Mouse (Mus musculus): ENCODE measurements around the gene Ptpro. TPM values are rescaled to one million over a fixed set of nuclear protein-coding genes. Genes with fewer than 3 reads are reported as not detected.
"Not testable (repeated sequence)": the region's sequence is repeated elsewhere in the genome, so short reads cannot be mapped to it uniquely, and the experiment has no call there.

Ptpro gene
- total RNA-seq, 1 experiment from 2014 or later: 0.96 TPM

GRCm38 (mm10) chr6:137386935-137387334, 134.8 kb downstream of the Ptpro start:
- peak; percentile 41 for DNase-seq

GRCm38 (mm10) chr6:137395075-137395474, 143.0 kb downstream of the Ptpro start:
- DNase-seq: no peak

DNA sequence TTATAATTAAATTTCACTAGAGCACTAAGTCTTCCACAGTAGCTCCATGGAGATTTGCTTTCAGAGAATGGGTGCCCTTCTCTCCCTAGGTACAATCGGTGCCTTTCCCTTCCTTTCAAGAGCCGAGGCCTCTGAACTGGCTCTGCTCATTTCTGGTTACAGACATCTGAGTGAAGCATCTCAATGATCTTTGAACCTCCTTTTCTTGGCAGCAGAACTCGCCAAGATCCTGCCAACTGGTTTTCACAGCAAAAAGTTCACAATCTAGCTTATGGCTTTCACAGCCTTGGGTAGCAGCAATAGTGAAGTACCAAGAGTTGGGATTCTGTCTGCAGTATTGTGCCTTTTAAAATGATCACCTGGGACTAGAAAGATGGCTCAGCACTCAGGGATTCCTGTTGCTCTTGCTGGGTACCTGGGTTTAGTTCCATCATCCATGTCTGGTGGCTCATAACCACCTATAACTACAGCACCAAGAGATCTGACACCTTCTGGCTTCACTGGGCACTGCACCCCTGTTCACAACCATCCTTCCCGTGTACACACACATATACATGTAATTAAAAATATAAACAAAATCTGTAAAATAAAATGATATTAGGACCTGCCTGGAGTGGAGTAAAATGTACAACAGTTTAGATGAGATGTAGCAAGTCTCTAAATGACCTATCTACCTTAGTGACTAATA, 144.1 kb downstream of the Ptpro start:
- DNase-seq: no peak

DNA sequence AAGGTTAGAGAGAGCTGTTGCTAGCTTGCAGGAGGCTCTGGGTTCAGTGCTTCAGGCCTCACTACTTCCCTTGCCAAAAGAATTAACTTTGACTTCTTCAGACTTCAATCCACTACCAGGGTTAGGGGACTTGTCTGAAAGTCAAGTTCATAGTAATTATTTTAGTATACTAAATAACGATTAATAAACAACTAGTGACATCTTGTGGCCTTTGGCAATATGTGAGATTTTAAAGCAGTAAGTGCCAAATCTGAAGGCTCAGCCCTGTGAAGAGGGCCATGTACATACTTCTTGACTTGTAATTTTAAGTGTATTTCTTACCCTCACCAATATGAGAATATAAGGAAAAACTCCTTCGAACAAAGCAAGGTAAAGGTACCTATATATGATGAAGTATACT, 145.2 kb downstream of the Ptpro start:
- no peak for DNase-seq

DNA sequence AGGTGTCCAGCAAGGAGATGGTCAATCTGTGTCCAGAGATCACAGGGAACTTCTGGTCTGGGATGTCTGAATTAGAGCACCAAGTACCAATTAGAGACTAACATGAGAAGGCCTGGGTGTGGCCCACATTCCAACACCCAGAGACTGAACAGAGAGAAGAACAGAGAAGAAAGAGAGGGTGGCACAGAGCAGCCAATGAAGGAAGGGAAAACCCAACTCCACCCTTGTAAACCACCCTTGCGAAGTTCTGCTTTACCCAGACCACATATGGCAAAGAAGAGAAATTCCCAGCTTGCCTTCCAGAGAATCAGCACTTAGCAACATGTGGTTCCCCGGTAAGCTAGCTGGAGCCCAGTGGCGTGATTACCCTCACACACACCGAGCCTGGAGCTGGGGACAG, 152.1 kb downstream of the Ptpro start:
- no peak for DNase-seq

DNA sequence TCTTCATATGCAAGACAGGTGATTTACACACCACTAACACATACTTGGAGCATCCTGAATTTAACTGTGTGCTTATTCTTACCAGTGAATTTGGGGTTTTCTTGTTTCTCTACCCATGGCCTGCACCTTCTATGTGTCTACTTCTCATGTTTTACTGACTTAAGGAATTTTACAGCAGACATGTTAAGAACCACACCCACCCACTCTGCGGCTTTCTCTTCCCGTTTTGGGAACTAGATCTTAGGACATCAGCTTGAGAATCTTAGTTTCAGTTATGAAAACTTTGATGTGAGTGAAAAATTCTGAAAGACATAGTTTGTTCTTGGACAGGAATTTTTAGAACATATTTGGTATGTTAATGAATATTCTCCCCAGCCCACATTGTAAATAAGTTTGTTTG, 153.6 kb downstream of the Ptpro start:
- DNase-seq: no peak

GRCm38 (mm10) chr6:137410510-137410909, 158.4 kb downstream of the Ptpro start:
- DNase-seq: no peak

DNA sequence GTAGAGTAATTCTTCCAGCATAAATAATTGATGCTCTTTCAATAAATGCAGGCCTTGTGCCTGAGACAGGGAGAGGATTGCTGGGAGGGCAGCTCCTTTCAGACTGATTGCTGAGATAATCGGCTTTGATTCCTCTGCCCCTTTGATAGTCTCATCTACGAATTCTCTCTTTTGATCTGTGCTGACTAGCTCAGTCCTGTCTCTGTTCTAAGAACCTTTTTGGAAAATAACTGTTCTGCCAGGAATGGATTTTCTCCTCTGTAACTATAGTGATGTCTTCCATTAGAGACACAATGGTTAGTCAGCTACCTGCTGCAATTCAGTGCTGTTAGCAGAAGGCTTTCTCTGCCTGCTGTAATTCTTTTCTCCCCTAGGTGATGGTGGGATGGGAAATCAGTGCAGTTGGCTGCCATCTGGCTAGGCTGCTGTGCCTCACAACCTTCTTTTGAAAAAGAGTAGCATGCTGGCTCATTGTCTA, 159.8 kb downstream of the Ptpro start:
- no peak for DNase-seq

DNA sequence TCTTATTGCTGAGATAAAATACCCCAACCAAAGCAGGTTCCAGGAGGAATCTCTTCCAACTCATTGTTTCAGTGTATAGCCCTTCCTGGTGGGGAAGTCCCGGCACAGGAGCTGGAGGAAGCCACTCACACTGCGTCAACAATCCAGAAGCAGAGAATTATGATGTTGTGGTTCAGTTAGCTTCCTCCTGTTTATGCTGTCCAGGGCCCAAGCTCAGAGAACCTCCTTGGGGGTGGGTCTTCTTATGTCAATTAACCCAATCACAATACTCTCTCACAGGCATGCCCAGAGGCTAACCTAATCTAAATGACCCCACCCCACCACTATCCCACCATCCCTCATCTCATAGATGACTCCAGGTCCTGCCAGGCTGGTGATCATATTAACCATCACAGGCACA, 160.9 kb downstream of the Ptpro start:
- no peak for DNase-seq

DNA sequence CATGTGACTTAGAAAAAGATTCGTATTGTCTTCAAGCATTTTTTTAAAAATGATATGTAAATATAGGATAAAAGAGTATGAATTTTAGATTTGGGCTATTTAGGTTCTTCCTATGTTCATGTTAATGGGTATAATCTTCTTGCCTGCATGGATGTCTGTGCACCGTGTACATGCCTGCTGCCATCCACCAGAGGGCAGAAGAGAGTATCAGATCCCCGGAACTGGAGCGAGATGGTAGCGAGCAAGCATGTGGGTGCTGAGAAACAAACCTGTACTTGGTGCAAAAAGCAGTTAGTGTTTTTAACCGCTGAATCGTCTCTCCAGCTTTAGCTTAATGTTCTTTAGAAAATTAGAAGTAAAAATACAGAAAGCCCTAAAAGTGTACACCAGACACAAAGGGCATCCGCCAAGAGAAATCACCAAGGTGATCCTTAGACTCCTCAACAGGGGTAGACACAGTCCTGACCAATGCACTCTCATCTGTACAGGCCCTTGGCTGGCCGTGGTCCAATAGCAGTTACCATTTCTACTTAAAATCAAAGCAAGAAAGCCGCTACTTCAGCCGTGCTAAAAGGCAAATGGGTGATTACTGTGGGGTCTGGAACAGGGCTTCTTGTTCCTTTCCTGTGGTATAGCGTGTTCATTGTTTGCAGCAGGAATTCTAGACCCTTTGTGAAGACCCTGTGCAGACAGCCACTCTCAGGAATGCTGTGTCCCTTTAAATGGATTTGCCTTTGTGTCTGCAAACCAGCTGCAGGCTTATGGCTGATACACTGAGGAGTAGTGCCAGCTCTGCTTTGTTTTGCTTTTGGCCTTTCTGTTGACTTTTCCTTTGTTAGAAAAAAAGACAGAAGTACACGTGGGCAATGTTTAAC, 162.6 kb downstream of the Ptpro start:
- peak; percentile 48 for DNase-seq

DNA sequence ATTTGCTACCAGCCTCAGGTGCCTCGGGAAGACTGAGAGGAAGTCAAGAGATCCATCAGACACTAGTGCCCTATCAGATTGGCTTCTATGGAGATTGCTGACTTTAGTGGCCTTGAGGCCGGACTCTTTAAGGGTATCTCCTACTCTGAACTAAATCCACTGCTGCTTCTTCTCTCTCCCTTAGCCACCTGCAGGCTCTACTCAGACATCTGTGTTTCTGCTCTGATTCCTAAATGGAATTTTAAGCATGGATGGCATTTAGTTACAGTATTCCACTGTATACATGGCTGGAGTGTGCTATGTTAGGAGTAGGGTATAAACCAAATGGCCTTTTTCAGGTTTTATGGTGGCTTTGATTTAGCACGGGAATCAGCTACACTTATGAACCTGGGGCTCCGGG, 170.7 kb downstream of the Ptpro start:
- no peak for DNase-seq

DNA sequence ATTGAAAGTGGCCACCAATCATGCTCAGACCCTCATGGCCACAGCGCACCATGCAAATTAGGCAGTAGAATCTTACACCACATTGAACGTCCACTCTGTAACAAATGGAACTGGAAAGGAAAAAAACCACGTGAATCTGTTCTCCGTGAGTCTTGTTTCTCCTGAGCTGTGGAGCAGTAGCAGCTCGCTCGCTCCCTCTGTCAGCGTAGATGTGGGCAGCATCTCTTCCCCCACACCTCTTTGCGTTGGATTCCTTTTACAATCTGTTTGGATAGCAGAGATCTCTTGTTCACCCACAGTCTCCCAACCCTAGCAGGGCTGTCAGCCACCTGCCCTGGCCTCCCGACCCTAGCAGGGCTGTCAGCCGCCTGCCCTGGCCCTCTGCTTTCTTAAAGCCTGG, 171.7 kb downstream of the Ptpro start:
- no peak for DNase-seq

GRCm38 (mm10) chr6:137425500-137426432, 173.6 kb downstream of the Ptpro start:
- DNase-seq: no peak

DNA sequence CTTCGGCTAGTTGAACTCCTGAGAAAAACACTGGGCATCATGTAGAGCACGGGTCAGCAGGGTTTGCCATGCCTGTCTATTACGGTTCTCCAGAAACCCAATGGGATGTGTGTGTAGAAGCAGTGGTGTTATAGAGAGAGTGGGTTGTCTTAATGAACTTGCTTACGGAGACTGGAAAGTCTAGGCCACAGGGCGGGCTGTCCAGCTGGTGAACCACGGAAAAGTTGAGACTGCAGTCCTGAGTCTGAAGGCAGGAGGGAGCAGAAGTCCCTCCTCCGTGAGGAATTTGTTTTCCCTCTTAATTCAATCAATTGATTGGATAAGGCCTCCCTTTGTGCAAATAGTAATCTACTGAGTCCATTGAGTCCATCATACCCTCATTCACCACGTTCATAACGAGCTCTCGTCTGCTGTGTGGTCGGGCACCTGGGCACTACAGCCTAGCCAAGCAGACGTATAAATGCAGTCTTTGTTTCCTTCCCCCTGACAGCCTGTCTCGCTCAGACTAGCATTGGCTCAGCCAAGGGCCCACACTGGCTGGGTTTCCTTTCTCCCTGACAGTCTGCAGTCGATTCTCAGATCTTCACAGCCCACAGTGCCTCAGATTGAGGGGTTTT, 181.5 kb downstream of the Ptpro start:
- DNase-seq: no peak

- no peak for DNase-seq
Observed at GRCm38 (mm10) chr6:137437486-137437885, 185.4 kb downstream of the Ptpro start.

DNA sequence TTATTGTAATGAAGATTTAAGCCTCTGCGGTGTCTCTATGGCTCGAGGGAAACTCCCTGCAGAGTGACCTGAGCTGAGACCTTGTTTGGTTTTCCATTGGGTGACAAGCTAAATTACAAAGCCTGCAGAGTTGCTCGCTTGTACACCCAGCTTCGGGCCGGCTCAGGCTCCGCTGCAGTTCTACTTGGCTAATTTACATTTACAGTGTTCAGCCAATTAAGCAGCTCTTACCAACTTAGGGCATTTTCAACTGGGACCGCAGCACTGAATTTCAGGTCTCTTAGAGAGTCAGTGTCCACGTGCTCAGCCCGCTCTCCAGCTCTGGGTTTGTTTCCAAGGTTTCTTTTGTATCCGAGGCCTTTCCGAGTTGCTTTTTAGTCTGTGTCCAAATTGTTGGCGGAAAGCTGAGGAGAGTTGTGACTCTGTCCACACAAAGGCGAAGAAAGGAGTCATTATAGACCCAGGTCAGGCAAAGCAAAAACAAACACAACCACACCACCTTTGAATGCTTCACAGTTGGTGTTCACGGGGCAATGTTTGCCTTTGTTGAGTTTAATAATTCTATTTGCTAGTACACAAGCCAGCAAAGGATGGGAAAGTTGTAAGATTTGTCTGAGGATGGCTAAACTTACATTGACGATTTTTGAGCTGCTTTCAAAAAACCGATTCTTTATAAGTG, 185.9 kb downstream of the Ptpro start:
- no peak for DNase-seq

GRCm38 (mm10) chr6:137440559-137441486, 188.7 kb downstream of the Ptpro start:
- no peak for DNase-seq

DNA sequence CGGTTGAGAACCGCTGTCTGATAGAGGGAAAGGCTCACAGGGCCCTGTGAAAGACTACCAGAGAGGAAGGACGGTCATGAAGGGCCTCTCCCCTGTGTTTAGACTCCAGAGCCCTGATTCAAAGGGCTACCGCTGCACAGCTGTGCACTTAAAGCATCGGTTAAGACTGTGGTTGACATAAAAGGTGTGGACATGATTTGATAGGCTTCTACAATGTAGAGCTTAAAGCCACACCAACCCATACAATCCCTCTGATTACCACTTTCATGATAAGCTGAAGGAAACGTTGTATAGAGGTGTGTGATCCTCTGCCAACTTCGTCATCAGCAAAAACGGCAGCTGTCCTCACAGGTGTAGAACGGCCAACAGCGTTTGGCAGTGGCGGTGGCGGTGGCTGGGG, 191.0 kb downstream of the Ptpro start:
- no peak for DNase-seq

- DNase-seq: not testable (repeated sequence)
Observed at GRCm38 (mm10) chr6:137446116-137446515, 194.0 kb downstream of the Ptpro start.

- peak; percentile 44 for DNase-seq
Observed at GRCm38 (mm10) chr6:137455537-137456041, 203.5 kb downstream of the Ptpro start.

Data from adrenal gland, postnatal 14 days (tissue).